In the genomic region with DNA sequence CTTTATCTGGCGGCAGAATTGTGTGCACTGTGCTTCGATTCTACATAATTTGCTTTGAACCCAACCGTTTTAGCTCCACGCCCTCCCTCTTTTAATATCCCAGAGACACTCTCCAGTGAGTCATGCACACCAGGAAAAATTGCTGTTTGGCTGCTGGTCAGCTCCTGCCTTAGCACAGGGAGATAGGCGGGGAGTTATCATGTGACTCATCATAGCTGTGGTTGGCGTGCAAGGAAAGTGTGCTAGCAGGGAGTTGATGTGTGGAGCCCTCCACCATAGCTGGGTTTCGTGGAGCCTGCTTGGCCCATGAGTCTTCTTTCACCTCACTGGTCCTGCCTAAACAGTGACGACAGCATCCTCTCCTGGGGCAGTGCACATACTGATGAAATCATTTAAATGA, we compare ENCODE assay signal across 9 mouse cellular contexts. TPM values are rescaled to one million over a fixed set of nuclear protein-coding genes. Genes with fewer than 3 reads are reported as not detected.
DNase-seq lines count a peak whose midpoint lies in the region; ATAC-seq and TF ChIP-seq lines count a peak whose summit lies in the region.
"Had no signal": no experiment of that assay in that cellular context is flagged by ENCODE, and none has a peak within 500 bp of the region (broad histone marks: within the 10 kb centered on the region; RNA-seq: fewer than 3 reads in every experiment).

No protein-coding gene starts in this region.

- H3K9ac ChIP-seq in midbrain, postnatal 0 days (replicated peaks; ENCODE audit: low read length, poor library complexity, severe bottlenecking): no peak overlapping the region
- H3K9ac ChIP-seq in midbrain, embryonic 11.5 days (ENCODE audit: low read length): no peak overlapping the region
- H3K9ac ChIP-seq in liver, postnatal 0 days (replicated peaks): no peak overlapping the region
- no peak overlapping the region for H3K9ac ChIP-seq in forebrain, embryonic 16.5 days (replicated peaks; ENCODE audit: low read depth, low read length)
- no peak overlapping the region for H3K9ac ChIP-seq in midbrain, embryonic 16.5 days (ENCODE audit: low read depth, low read length)

- no peaks in the 10 kb centered on the region for H3K27me3 ChIP-seq in midbrain, postnatal 0 days (ENCODE audit: insufficient read depth, low read length)
- H3K27me3 ChIP-seq in midbrain, embryonic 11.5 days (ENCODE audit: control insufficient read depth, insufficient read depth, low read length): no peaks in the 10 kb centered on the region
- no peaks in the 10 kb centered on the region for H3K27me3 ChIP-seq in liver, postnatal 0 days (ENCODE audit: insufficient read depth, low read length)
- no peaks in the 10 kb centered on the region for H3K27me3 ChIP-seq in forebrain, embryonic 16.5 days (replicated peaks; ENCODE audit: control insufficient read depth, insufficient read depth, low read length)
- no peaks in the 10 kb centered on the region for H3K27me3 ChIP-seq in midbrain, embryonic 16.5 days (ENCODE audit: control insufficient read depth, insufficient read depth, low read depth, low read length)

- no peaks in the 10 kb centered on the region for H3K9me3 ChIP-seq in midbrain, postnatal 0 days (ENCODE audit: low read length)
- no peaks in the 10 kb centered on the region for H3K9me3 ChIP-seq in midbrain, embryonic 11.5 days (ENCODE audit: control insufficient read depth, low read length)
- no peaks in the 10 kb centered on the region for H3K9me3 ChIP-seq in liver, postnatal 0 days (ENCODE audit: low read length)
- H3K9me3 ChIP-seq in forebrain, embryonic 16.5 days (ENCODE audit: control insufficient read depth, low read length): no peaks in the 10 kb centered on the region
- no peaks in the 10 kb centered on the region for H3K9me3 ChIP-seq in midbrain, embryonic 16.5 days (replicated peaks; ENCODE audit: control insufficient read depth, low read length, poor library complexity, severe bottlenecking)

- ATAC-seq in midbrain, postnatal 0 days (ENCODE audit: low FRiP score): no peak
- ATAC-seq in midbrain, embryonic 11.5 days (ENCODE audit: low FRiP score): no peak
- ATAC-seq in liver, postnatal 0 days: no peak
- no peak for ATAC-seq in forebrain, embryonic 16.5 days
- ATAC-seq in midbrain, embryonic 16.5 days: no peak

- no peak overlapping the region for H3K27ac ChIP-seq in midbrain, postnatal 0 days (ENCODE audit: low read depth, low read length)
- H3K27ac ChIP-seq in midbrain, embryonic 11.5 days (ENCODE audit: low read depth, low read length): no peak overlapping the region
- H3K27ac ChIP-seq in liver, postnatal 0 days (ENCODE audit: low read depth): no peak overlapping the region
- H3K27ac ChIP-seq in forebrain, embryonic 16.5 days (ENCODE audit: low read length): no peak overlapping the region
- no peak overlapping the region for H3K27ac ChIP-seq in midbrain, embryonic 16.5 days (ENCODE audit: low read length)

- no peak for TF ChIP-seq CTCF in midbrain, postnatal 0 days (IDR thresholded peaks at IDR 0.05)
- no peak for TF ChIP-seq CTCF in liver, postnatal 0 days (IDR thresholded peaks at IDR 0.05; ENCODE audit: low read depth)

- peak; percentile 5 for DNase-seq in midbrain, postnatal 0 days (ENCODE audit: low spot score)
- no peak for DNase-seq in midbrain, embryonic 11.5 days (ENCODE audit: low spot score, missing footprints)
- peak; percentile 38 to 48 for DNase-seq in cerebellum, postnatal 36 days
- DNase-seq in heart, postnatal 4 days: peak; percentile 53
- DNase-seq in lung, postnatal 14 days: peak; percentile 46
- no peak for DNase-seq in liver, postnatal 0 days

- WGBS in midbrain, postnatal 0 days: 73% methylated on average over 8 of the region's 8 CpGs
- WGBS in midbrain, embryonic 11.5 days: 84% methylated on average over 8 of the region's 8 CpGs
- 68% methylated on average over 8 of the region's 8 CpGs for WGBS in liver, postnatal 0 days (ENCODE audit: insufficient replicate concordance)
- 75% methylated on average over 8 of the region's 8 CpGs for WGBS in forebrain, embryonic 16.5 days
- 75% methylated on average over 8 of the region's 8 CpGs for WGBS in midbrain, embryonic 16.5 days

- H3K36me3 ChIP-seq in midbrain, postnatal 0 days (ENCODE audit: insufficient read depth, low read length): no peaks in the 10 kb centered on the region
- no peaks in the 10 kb centered on the region for H3K36me3 ChIP-seq in midbrain, embryonic 11.5 days (ENCODE audit: control insufficient read depth, insufficient read depth, low read length)
- H3K36me3 ChIP-seq in liver, postnatal 0 days (replicated peaks; ENCODE audit: insufficient read depth, low read length): no peaks in the 10 kb centered on the region
- H3K36me3 ChIP-seq in forebrain, embryonic 16.5 days (ENCODE audit: control insufficient read depth, insufficient read depth): no peaks in the 10 kb centered on the region
- H3K36me3 ChIP-seq in midbrain, embryonic 16.5 days (ENCODE audit: control insufficient read depth, insufficient read depth, low read length): no peaks in the 10 kb centered on the region

- no peak for TF ChIP-seq EP300 in liver, postnatal 0 days (IDR thresholded peaks at IDR 0.05; ENCODE audit: low read depth)

- no peaks in the 10 kb centered on the region for H3K4me1 ChIP-seq in midbrain, postnatal 0 days (ENCODE audit: insufficient read depth, low read length)
- no peaks in the 10 kb centered on the region for H3K4me1 ChIP-seq in midbrain, embryonic 11.5 days (ENCODE audit: control insufficient read depth, insufficient read depth, low read length)
- no peaks in the 10 kb centered on the region for H3K4me1 ChIP-seq in liver, postnatal 0 days (ENCODE audit: insufficient read depth)
- H3K4me1 ChIP-seq in forebrain, embryonic 16.5 days (replicated peaks; ENCODE audit: control insufficient read depth, insufficient read depth, low read length): no peaks in the 10 kb centered on the region
- H3K4me1 ChIP-seq in midbrain, embryonic 16.5 days (ENCODE audit: control insufficient read depth, insufficient read depth, low read length): no peaks in the 10 kb centered on the region; the same call in 1 of the 2 replicates

- H3K4me3 ChIP-seq in midbrain, postnatal 0 days (ENCODE audit: low read depth, low read length): no peak overlapping the region
- H3K4me3 ChIP-seq in midbrain, embryonic 11.5 days (ENCODE audit: low read depth, low read length): no peak overlapping the region
- H3K4me3 ChIP-seq in liver, postnatal 0 days (ENCODE audit: low read depth, low read length): no peak overlapping the region
- H3K4me3 ChIP-seq in forebrain, embryonic 16.5 days (replicated peaks; ENCODE audit: low read length): no peak overlapping the region
- H3K4me3 ChIP-seq in midbrain, embryonic 16.5 days (ENCODE audit: low read depth, low read length): no peak overlapping the region

- H3K4me2 ChIP-seq in midbrain, postnatal 0 days (ENCODE audit: low read depth, low read length, poor library complexity, severe bottlenecking): no peak overlapping the region
- no peak overlapping the region for H3K4me2 ChIP-seq in midbrain, embryonic 11.5 days
- H3K4me2 ChIP-seq in liver, postnatal 0 days (ENCODE audit: low read depth, low read length): no peak overlapping the region
- no peak overlapping the region for H3K4me2 ChIP-seq in forebrain, embryonic 16.5 days (ENCODE audit: low read length)
- H3K4me2 ChIP-seq in midbrain, embryonic 16.5 days (ENCODE audit: low read length): no peak overlapping the region

RNA-seq across cellular contexts. Expression of a gene that starts 33.9 kb away (rescaled TPM):
- not detected in 2 replicates for total RNA-seq in midbrain, postnatal 0 days (2014; rRNA removed)
- polyA plus RNA-seq in midbrain, postnatal 0 days (2015; fragmentation: Nextera tagmentation; extraction: Ambion mirVana): 0.29 and 0.32 TPM in 2 replicates
- polyA plus RNA-seq in midbrain, embryonic 11.5 days (2014; fragmentation: Nextera tagmentation; extraction: Ambion mirVana): not detected in 2 replicates
- total RNA-seq in heart, postnatal 4 days (2021): under 1 TPM; 0.16 to 0.24 TPM
- polyA plus RNA-seq in liver, postnatal 0 days (2015; fragmentation: Nextera tagmentation; extraction: Ambion mirVana): 0.38 and 0.52 TPM in 2 replicates
- polyA plus RNA-seq in forebrain, embryonic 16.5 days (2015; fragmentation: Nextera tagmentation; extraction: Ambion mirVana): not detected in 2 replicates
- 0.31 TPM in 1 of 2 replicates, not detected in the other for polyA plus RNA-seq in midbrain, embryonic 16.5 days (2015; fragmentation: Nextera tagmentation; extraction: Ambion mirVana)
- polyA plus RNA-seq: limb, embryonic 11.5 days had no signal

RNA-seq across cellular contexts. Expression of a gene that starts 57.8 kb away (rescaled TPM):
- 94.4 and 106 TPM in 2 replicates for total RNA-seq in midbrain, postnatal 0 days (2014; rRNA removed)
- polyA plus RNA-seq in midbrain, postnatal 0 days (2015; fragmentation: Nextera tagmentation; extraction: Ambion mirVana): 46.8 and 51.7 TPM in 2 replicates
- 37.6 and 40.8 TPM in 2 replicates for polyA plus RNA-seq in midbrain, embryonic 11.5 days (2014; fragmentation: Nextera tagmentation; extraction: Ambion mirVana)
- 10 to 100 TPM; 60.1 TPM for total RNA-seq in heart, postnatal 4 days (2021)
- polyA plus RNA-seq in liver, postnatal 0 days (2015; fragmentation: Nextera tagmentation; extraction: Ambion mirVana): 12.8 and 15.8 TPM in 2 replicates
- polyA plus RNA-seq in forebrain, embryonic 16.5 days (2015; fragmentation: Nextera tagmentation; extraction: Ambion mirVana): 57.1 and 58.9 TPM in 2 replicates
- polyA plus RNA-seq in midbrain, embryonic 16.5 days (2015; fragmentation: Nextera tagmentation; extraction: Ambion mirVana): 66.1 and 72.3 TPM in 2 replicates

Comparison
In these comparisons a context has a peak if more than half of its experiments do, and no peak if none do; other contexts are left out.
1. DNase-seq: peak in midbrain, postnatal 0 days (single experiment), cerebellum, postnatal 36 days (2 of 2), heart, postnatal 4 days (single experiment) and lung, postnatal 14 days (single experiment); none in midbrain, embryonic 11.5 days (single experiment) and liver, postnatal 0 days (single experiment).